Mouse (Mus musculus) C2C12 (cell line): ENCODE results near the gene Olfr601. TPM values are rescaled to one million over a fixed set of nuclear protein-coding genes. Genes with fewer than 3 reads are reported as not detected.
"Not testable (repeated sequence)": the region's sequence is repeated elsewhere in the genome, so short reads cannot be mapped to it uniquely, and the experiment has no call there.

ENCODE experiments used
- H3K27me3 ChIP-seq: one replicate; pipeline ENCODE4 v1.6.1; 2011; ENCODE audit not compliant: control insufficient read depth, insufficient read depth, insufficient read length
- H3K36me3 ChIP-seq: one replicate; pipeline ENCODE4 v1.6.1; 2011; ENCODE audit not compliant: control insufficient read depth, insufficient read depth
- H3K4me3 ChIP-seq: one replicate; pipeline ENCODE4 v1.5.1; 2011; ENCODE audit warnings: mild to moderate bottlenecking, control low read depth; ENCODE audit not compliant: poor library complexity, insufficient read depth, severe bottlenecking
- H3K79me2 ChIP-seq: one replicate; pipeline ENCODE4 v1.6.1; 2011; ENCODE audit not compliant: control insufficient read depth, insufficient read depth
- H3K79me3 ChIP-seq: one replicate; pipeline ENCODE4 v1.6.1; 2011; ENCODE audit warnings: low read depth, control low read depth
- H3ac ChIP-seq: one replicate; pipeline ENCODE3; 2011; ENCODE audit warnings: low read depth; ENCODE audit not compliant: control insufficient read depth, insufficient read length
- CEBPB ChIP-seq: IDR thresholded peaks from one replicate; pipeline ENCODE4 v1.6.1; 2011; ENCODE audit warnings: low read depth, mild to moderate bottlenecking, control low read depth, moderate library complexity
- CTCF ChIP-seq: IDR thresholded peaks from one replicate; pipeline ENCODE4 v1.5.1; 2011; ENCODE audit not compliant: control insufficient read depth, insufficient read depth, insufficient read length
- FOSL1 ChIP-seq: IDR thresholded peaks from one replicate; pipeline ENCODE4 v1.8.0; 2011; ENCODE audit warnings: mild to moderate bottlenecking, low read length; ENCODE audit not compliant: poor library complexity, insufficient read depth, severe bottlenecking
- MAX ChIP-seq: IDR thresholded peaks from one replicate; pipeline ENCODE4 v1.6.1; 2011; ENCODE audit warnings: mild to moderate bottlenecking, control low read depth
- MYOD1 ChIP-seq: IDR thresholded peaks from one replicate; pipeline ENCODE4 v1.6.1; 2011; ENCODE audit warnings: low read depth; ENCODE audit not compliant: control insufficient read depth, insufficient read length
- MYOG ChIP-seq: IDR thresholded peaks from one replicate; pipeline ENCODE4 v1.6.1; 2011; ENCODE audit not compliant: control insufficient read depth, insufficient read length; ENCODE audit errors: extremely low read depth
- USF1 ChIP-seq: IDR thresholded peaks from one replicate; pipeline ENCODE4 v1.6.1; 2011; ENCODE audit warnings: low read depth, mild to moderate bottlenecking, control low read depth, moderate library complexity
- polyA plus RNA-seq: library from polyadenylated mRNA; unstranded; fragments of >200 nt; fragmentation: generic; extraction: Trizol; gene quantifications from one replicate; pipeline ENCODE4 v1.2.1, GENCODE M21; 2012; ENCODE audit warnings: missing spikeins

The Olfr601 gene
- polyA plus RNA-seq, 1 experiment: not detected

DNA sequence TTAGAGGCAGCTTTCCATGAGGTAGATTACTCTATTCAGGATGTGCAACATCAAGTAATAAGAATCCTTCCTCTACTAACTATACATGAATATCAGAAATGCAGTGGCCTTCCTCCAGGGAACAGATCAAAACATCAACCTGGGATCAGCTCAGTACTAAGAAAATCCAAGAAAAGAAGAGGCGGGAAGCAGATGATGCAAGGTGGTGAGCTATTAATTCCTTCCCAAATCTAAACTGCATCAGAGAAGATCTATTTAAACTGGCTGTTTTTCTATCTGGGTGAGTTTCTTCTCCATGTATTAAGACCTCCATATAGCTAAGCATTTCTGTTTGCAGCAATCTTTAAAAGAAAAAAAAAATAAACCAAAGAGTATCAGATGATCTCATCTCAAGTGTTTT lies 26.8 kb downstream of the Olfr601 start, which contains the start of gene Olfr599:
TSS of gene Olfr599 (plus strand) at position 301 of the 400 bp plus-strand sequence.
- H3K27me3 ChIP-seq: no peaks in the 10 kb centered on the region
- H3K36me3 ChIP-seq: no peaks in the 10 kb centered on the region
- TF ChIP-seq CTCF: no peak
- TF ChIP-seq MYOG: no peak
- TF ChIP-seq CEBPB: no peak
- TF ChIP-seq FOSL1: no peak
- TF ChIP-seq MYOD1: no peak
- no peak for TF ChIP-seq MAX
- no peak for TF ChIP-seq USF1
- H3ac ChIP-seq: no peak within 1 kb of the TSS
- no peaks in the 10 kb centered on the region for H3K79me3 ChIP-seq
- no peaks in the 10 kb centered on the region for H3K79me2 ChIP-seq
- no peak within 1 kb of the TSS for H3K4me3 ChIP-seq

DNA sequence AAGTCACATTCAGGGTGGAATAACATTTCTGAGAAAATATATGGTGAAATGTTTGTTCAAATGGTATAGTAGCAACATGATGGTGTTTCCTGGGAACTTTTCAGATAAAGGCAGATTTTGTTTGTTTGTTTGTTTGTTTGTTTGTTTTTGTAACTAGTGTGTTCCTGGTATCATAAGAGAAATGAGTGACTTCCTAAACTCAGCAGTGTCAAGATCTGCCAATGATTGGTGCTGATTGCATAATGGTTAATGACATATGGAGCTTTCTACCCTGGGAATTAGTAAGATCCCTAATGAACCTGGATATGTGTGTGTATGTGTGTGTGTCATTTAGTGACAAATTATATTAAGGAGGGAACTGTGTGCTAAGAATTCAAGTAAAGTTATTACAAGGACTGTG lies 39.2 kb downstream of the Olfr601 start, which contains the start of gene Olfr598:
TSS of gene Olfr598 (plus strand) at position 301 of the 400 bp plus-strand sequence.
- H3K36me3 ChIP-seq: no peaks in the 10 kb centered on the region
- TF ChIP-seq MYOD1 (no peak), CEBPB (no peak), MYOG (no peak), MAX (no peak), FOSL1 (no peak), USF1 (no peak), CTCF (no peak)

DNA sequence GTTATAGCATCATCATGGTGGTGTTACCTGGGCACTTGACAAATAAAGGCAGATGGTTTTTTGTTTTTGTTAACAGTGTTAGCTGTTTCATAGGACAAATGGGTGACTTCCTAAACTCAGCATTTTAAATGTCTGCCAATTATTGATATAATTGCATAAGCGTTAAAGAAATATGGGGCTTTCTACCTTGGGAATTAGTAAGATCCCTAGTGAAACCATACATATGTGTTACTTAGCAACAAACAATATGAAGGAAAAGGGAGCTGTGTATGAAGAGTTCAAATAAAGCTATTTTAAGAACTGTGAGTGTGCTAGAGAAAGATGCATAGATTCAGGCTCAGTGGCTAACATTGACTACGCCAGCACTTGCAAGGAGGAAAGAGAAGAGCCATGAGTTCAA lies 46.4 kb downstream of the Olfr601 start, which contains the start of gene Olfr597:
TSS of gene Olfr597 (plus strand) at position 301 of the 400 bp plus-strand sequence.
- not testable (repeated sequence) for H3K27me3 ChIP-seq, H3K36me3 ChIP-seq, H3ac ChIP-seq, H3K79me2 ChIP-seq, H3K4me3 ChIP-seq, H3K79me3 ChIP-seq

More for the DNA sequence above, 39.2 kb downstream of the Olfr601 start, which contains the start of gene Olfr598:
- Histone ChIP-seq H3K27me3 (no peaks in the 10 kb centered on the region), H3K79me3 (no peaks in the 10 kb centered on the region), H3K79me2 (no peaks in the 10 kb centered on the region), H3K4me3 (no peak within 1 kb of the TSS), H3ac (no peak within 1 kb of the TSS)

Other genes with a start within 250 kb of the Olfr601 start
- gene Olfr586, start 237.0 kb downstream of the Olfr601 start, polyA plus RNA-seq: not detected
- not detected for gene Olfr588-ps1, start 221.8 kb downstream of the Olfr601 start, polyA plus RNA-seq
- gene Olfr589, start 206.3 kb downstream of the Olfr601 start, polyA plus RNA-seq: not detected
- not detected for gene Olfr591, start 184.3 kb downstream of the Olfr601 start, polyA plus RNA-seq
- not detected for gene Olfr592, start 177.9 kb downstream of the Olfr601 start, polyA plus RNA-seq
- gene Olfr593, start 150.8 kb downstream of the Olfr601 start, polyA plus RNA-seq: not detected
- gene Olfr594, start 145.7 kb downstream of the Olfr601 start, polyA plus RNA-seq: not detected
- not detected for gene Usp17ld, start 110.2 kb downstream of the Olfr601 start, polyA plus RNA-seq
- gene Olfr596, start 57.0 kb downstream of the Olfr601 start, polyA plus RNA-seq: not detected
- not detected for gene Olfr597, start 46.3 kb downstream of the Olfr601 start, polyA plus RNA-seq
- gene Olfr598, start 39.1 kb downstream of the Olfr601 start, polyA plus RNA-seq: not detected
- gene Olfr599, start 26.7 kb downstream of the Olfr601 start, polyA plus RNA-seq: not detected
- not detected for gene Olfr600, start 13.0 kb downstream of the Olfr601 start, polyA plus RNA-seq
- gene Olfr603, start 23.5 kb upstream of the Olfr601 start, polyA plus RNA-seq: not detected
- gene Usp17lc, start 52.4 kb upstream of the Olfr601 start, polyA plus RNA-seq: 0.08 TPM
- not detected for gene Olfr605, start 82.8 kb upstream of the Olfr601 start, polyA plus RNA-seq
- not detected for gene Olfr606, start 86.4 kb upstream of the Olfr601 start, polyA plus RNA-seq
- not detected for gene Olfr607, start 101.5 kb upstream of the Olfr601 start, polyA plus RNA-seq
- not detected for gene Olfr608, start 107.2 kb upstream of the Olfr601 start, polyA plus RNA-seq
- gene Olfr609, start 135.4 kb upstream of the Olfr601 start, polyA plus RNA-seq: not detected
- not detected for gene Olfr610, start 149.5 kb upstream of the Olfr601 start, polyA plus RNA-seq
- gene Olfr611, start 158.2 kb upstream of the Olfr601 start, polyA plus RNA-seq: not detected
- not detected for gene Olfr612, start 180.1 kb upstream of the Olfr601 start, polyA plus RNA-seq
- gene Olfr613, start 185.4 kb upstream of the Olfr601 start, polyA plus RNA-seq: not detected
- not detected for gene Olfr615, start 193.4 kb upstream of the Olfr601 start, polyA plus RNA-seq
- gene Olfr616, start 206.5 kb upstream of the Olfr601 start, polyA plus RNA-seq: not detected
- not detected for gene Olfr617, start 210.4 kb upstream of the Olfr601 start, polyA plus RNA-seq
- gene Olfr618, start 227.4 kb upstream of the Olfr601 start, polyA plus RNA-seq: not detected
- gene Olfr619, start 237.9 kb upstream of the Olfr601 start, polyA plus RNA-seq: not detected
- gene Olfr620, start 249.9 kb upstream of the Olfr601 start, polyA plus RNA-seq: not detected